Mouse (Mus musculus) kidney, postnatal 36 days (tissue): Measurements from ENCODE around the gene Olfr1157.

Experiments used
- DNase-seq, 2 experiments: peaks; one replicate each; pipeline ENCODE4 v3.0.0; 2021 to 2022; ENCODE audit warnings: mixed read lengths in 2 of 2

The Olfr1157 gene

GRCm38 (mm10) chr2:87968199-87968598, at the start of gene Olfr1157:
TSS of gene Olfr1157 (minus strand) at chr2:87968299.
- DNase-seq: no peak

GRCm38 (mm10) chr2:88007515-88008318, 39.6 kb upstream of the Olfr1157 start, which contains the start of gene Olfr1160:
TSS of gene Olfr1160 (minus strand) at chr2:88008268.
- DNase-seq: no peak

- no peak for DNase-seq
These were observed 21.7 kb upstream of the Olfr1157 start, which contains the start of gene Olfr1158 for GRCm38 (mm10) chr2:87989813-87990212. TSS of gene Olfr1158 (plus strand) at chr2:87990113.

- DNase-seq: no peak
These were observed 6.5 kb upstream of the Olfr1157 start, which contains the start of gene Olfr74 for GRCm38 (mm10) chr2:87974563-87974962. TSS of gene Olfr74 (minus strand) at chr2:87974663.

GRCm38 (mm10) chr2:87953000-87953399, 15.1 kb downstream of the Olfr1157 start, which contains the start of gene Olfr1156:
TSS of gene Olfr1156 (minus strand) at chr2:87953100.
- no peak for DNase-seq

GRCm38 (mm10) chr2:87945037-87945436, 23.1 kb downstream of the Olfr1157 start, which contains the start of gene Olfr1155:
TSS of gene Olfr1155 (minus strand) at chr2:87945137.
- DNase-seq: no peak
